Mouse (Mus musculus): ENCODE measurements around the gene Ly6g6c. TPM values are rescaled to one million over a fixed set of nuclear protein-coding genes. Genes with fewer than 3 reads are reported as not detected.

The Ly6g6c gene
- polyA plus RNA-seq, 1 experiment = not detected

Other genes starting within 250 kb of the Ly6g6c start
- gene Stk19, start 228.4 kb upstream of the Ly6g6c start, polyA plus RNA-seq (2012; rRNA removed) = 12.4 and 13.7 TPM in 2 replicates
- 16.6 and 19.9 TPM in 2 replicates for gene Dxo, start 228.4 kb upstream of the Ly6g6c start, polyA plus RNA-seq (2012; rRNA removed)
- 18.6 and 23.0 TPM in 2 replicates for gene Skiv2l, start 215.2 kb upstream of the Ly6g6c start, polyA plus RNA-seq (2012; rRNA removed)
- gene Nelfe, start 215.0 kb upstream of the Ly6g6c start, polyA plus RNA-seq (2012; rRNA removed) = 26.7 and 28.4 TPM in 2 replicates
- gene Cfb, start 202.9 kb upstream of the Ly6g6c start, polyA plus RNA-seq (2012; rRNA removed) = 687 and 748 TPM in 2 replicates
- gene Zbtb12, start 185.9 kb upstream of the Ly6g6c start, polyA plus RNA-seq (2012; rRNA removed) = 4.8 and 6.3 TPM in 2 replicates
- 0.04 and 0.05 TPM in 2 replicates for gene Gm20547, start 183.3 kb upstream of the Ly6g6c start, polyA plus RNA-seq (2012; rRNA removed)
- 36.4 and 36.8 TPM in 2 replicates for gene C2, start 167.1 kb upstream of the Ly6g6c start, polyA plus RNA-seq (2012; rRNA removed)
- 30.4 and 37.6 TPM in 2 replicates for gene Ehmt2, start 166.9 kb upstream of the Ly6g6c start, polyA plus RNA-seq (2012; rRNA removed)
- gene Slc44a4, start 150.9 kb upstream of the Ly6g6c start, polyA plus RNA-seq (2012; rRNA removed) = 3.8 and 5.8 TPM in 2 replicates
- 21.1 and 21.2 TPM in 2 replicates for gene Neu1, start 134.1 kb upstream of the Ly6g6c start, polyA plus RNA-seq (2012; rRNA removed)
- gene Hspa1b, start 106.2 kb upstream of the Ly6g6c start, polyA plus RNA-seq (2012; rRNA removed) = 3.1 and 3.3 TPM in 2 replicates
- not detected in 2 replicates for gene Gm20481, start 95.5 kb upstream of the Ly6g6c start, polyA plus RNA-seq (2012; rRNA removed)
- 1.9 and 2.5 TPM in 2 replicates for gene Hspa1a, start 93.2 kb upstream of the Ly6g6c start, polyA plus RNA-seq (2012; rRNA removed)
- gene Hspa1l, start 92.7 kb upstream of the Ly6g6c start, polyA plus RNA-seq (2012; rRNA removed) = 0.06 and 0.07 TPM in 2 replicates
- 64.3 and 69.6 TPM in 2 replicates for gene Lsm2, start 83.5 kb upstream of the Ly6g6c start, polyA plus RNA-seq (2012; rRNA removed)
- 42.1 and 47.2 TPM in 2 replicates for gene Vars, start 64.4 kb upstream of the Ly6g6c start, polyA plus RNA-seq (2012; rRNA removed)
- 0.17 and 0.23 TPM in 2 replicates for gene Vwa7, start 48.8 kb upstream of the Ly6g6c start, polyA plus RNA-seq (2012; rRNA removed)
- 4.3 and 5.0 TPM in 2 replicates for gene Sapcd1, start 37.4 kb upstream of the Ly6g6c start, polyA plus RNA-seq (2012; rRNA removed)
- 7.7 and 8.5 TPM in 2 replicates for gene Msh5, start 18.6 kb upstream of the Ly6g6c start, polyA plus RNA-seq (2012; rRNA removed)
- 88.4 and 92.7 TPM in 2 replicates for gene Clic1, start 15.4 kb upstream of the Ly6g6c start, polyA plus RNA-seq (2012; rRNA removed)
- 13.9 and 14.9 TPM in 2 replicates for gene Ddah2, start 6.4 kb upstream of the Ly6g6c start, polyA plus RNA-seq (2012; rRNA removed)
- gene Mpig6b, start 796 bp downstream of the Ly6g6c start, polyA plus RNA-seq (2012; rRNA removed) = 1.5 and 1.9 TPM in 2 replicates
- 0.28 and 0.30 TPM in 2 replicates for gene Ly6g6e, start 11.5 kb downstream of the Ly6g6c start, polyA plus RNA-seq (2012; rRNA removed)
- gene Ly6g6d, start 12.7 kb downstream of the Ly6g6c start, polyA plus RNA-seq (2012; rRNA removed) = 0.71 and 0.79 TPM in 2 replicates
- gene Ly6g6f, start 20.2 kb downstream of the Ly6g6c start, polyA plus RNA-seq (2012; rRNA removed) = 4.7 and 4.8 TPM in 2 replicates
- 32.1 and 32.4 TPM in 2 replicates for gene Abhd16a, start 23.9 kb downstream of the Ly6g6c start, polyA plus RNA-seq (2012; rRNA removed)
- gene Ly6g5c, start 42.9 kb downstream of the Ly6g6c start, polyA plus RNA-seq (2012; rRNA removed) = not detected in 2 replicates
- 0.46 and 0.64 TPM in 2 replicates for gene Ly6g5b, start 50.0 kb downstream of the Ly6g6c start, polyA plus RNA-seq (2012; rRNA removed)
- 8.0 and 8.7 TPM in 2 replicates for gene Gpank1, start 56.1 kb downstream of the Ly6g6c start, polyA plus RNA-seq (2012; rRNA removed)
- gene Csnk2b, start 56.7 kb downstream of the Ly6g6c start, polyA plus RNA-seq (2012; rRNA removed) = 84.1 and 85.2 TPM in 2 replicates
- gene D17H6S53E, start 61.0 kb downstream of the Ly6g6c start, polyA plus RNA-seq (2012; rRNA removed) = 1.8 and 2.0 TPM in 2 replicates
- 464 and 524 TPM in 2 replicates for gene Apom, start 66.7 kb downstream of the Ly6g6c start, polyA plus RNA-seq (2012; rRNA removed)
- gene Bag6, start 69.8 kb downstream of the Ly6g6c start, polyA plus RNA-seq (2012; rRNA removed) = 37.8 and 48.6 TPM in 2 replicates
- gene Prrc2a, start 99.5 kb downstream of the Ly6g6c start, polyA plus RNA-seq (2012; rRNA removed) = 42.6 and 57.5 TPM in 2 replicates
- 10.5 and 12.9 TPM in 2 replicates for gene Aif1, start 110.7 kb downstream of the Ly6g6c start, polyA plus RNA-seq (2012; rRNA removed)
- 69.9 and 71.0 TPM in 2 replicates for gene Lst1, start 123.1 kb downstream of the Ly6g6c start, polyA plus RNA-seq (2012; rRNA removed)
- gene Ltb, start 129.1 kb downstream of the Ly6g6c start, polyA plus RNA-seq (2012; rRNA removed) = 5.2 and 5.9 TPM in 2 replicates
- gene Tnf, start 136.6 kb downstream of the Ly6g6c start, polyA plus RNA-seq (2012; rRNA removed) = 1.4 TPM in 2 replicates
- 0.06 TPM in 1 of 2 replicates, not detected in the other for gene Lta, start 140.0 kb downstream of the Ly6g6c start, polyA plus RNA-seq (2012; rRNA removed)
- 0.08 and 0.26 TPM in 2 replicates for gene Gm16181, start 155.4 kb downstream of the Ly6g6c start, polyA plus RNA-seq (2012; rRNA removed)
- gene Atp6v1g2, start 168.3 kb downstream of the Ly6g6c start, polyA plus RNA-seq (2012; rRNA removed) = 2.0 and 2.3 TPM in 2 replicates
- 5.1 and 5.4 TPM in 2 replicates for gene Nfkbil1, start 170.4 kb downstream of the Ly6g6c start, polyA plus RNA-seq (2012; rRNA removed)
- 170 and 199 TPM in 2 replicates for gene Ddx39b, start 176.4 kb downstream of the Ly6g6c start, polyA plus RNA-seq (2012; rRNA removed)
- 108 and 132 TPM in 2 replicates for gene H2-D1, start 197.3 kb downstream of the Ly6g6c start, polyA plus RNA-seq (2012; rRNA removed)